Mouse (Mus musculus): Measurements from ENCODE around the gene Il1rl1.

- TF ChIP-seq CTCF (IDR thresholded peaks at IDR 0.05; ENCODE audit: extremely low read depth, insufficient read length, insufficient replicate concordance, low read depth, low read length) (no peak), POLR2A (IDR thresholded peaks at IDR 0.05; ENCODE audit: low read depth, low read length) (no peak)
Observed at GRCm38 (mm10) chr1:40409882-40410281, 19.5 kb upstream of the Il1rl1 start.
